Mouse (Mus musculus) CD4-positive, CD25-positive, alpha-beta regulatory T cell, adult 9 weeks (primary cell): ENCODE results near the gene Dad1. TPM values are rescaled to one million over a fixed set of nuclear protein-coding genes. Genes with fewer than 3 reads are reported as not detected.

Experiments used
- polyA plus RNA-seq: library from polyadenylated mRNA; unstranded; fragments of 100-300 nt; shearing (Covaris generic); gene quantifications from one replicate; pipeline ENCODE4 v1.2.1, GENCODE M21; 2017

Dad1 gene
- polyA plus RNA-seq, result 537 TPM

DNA sequence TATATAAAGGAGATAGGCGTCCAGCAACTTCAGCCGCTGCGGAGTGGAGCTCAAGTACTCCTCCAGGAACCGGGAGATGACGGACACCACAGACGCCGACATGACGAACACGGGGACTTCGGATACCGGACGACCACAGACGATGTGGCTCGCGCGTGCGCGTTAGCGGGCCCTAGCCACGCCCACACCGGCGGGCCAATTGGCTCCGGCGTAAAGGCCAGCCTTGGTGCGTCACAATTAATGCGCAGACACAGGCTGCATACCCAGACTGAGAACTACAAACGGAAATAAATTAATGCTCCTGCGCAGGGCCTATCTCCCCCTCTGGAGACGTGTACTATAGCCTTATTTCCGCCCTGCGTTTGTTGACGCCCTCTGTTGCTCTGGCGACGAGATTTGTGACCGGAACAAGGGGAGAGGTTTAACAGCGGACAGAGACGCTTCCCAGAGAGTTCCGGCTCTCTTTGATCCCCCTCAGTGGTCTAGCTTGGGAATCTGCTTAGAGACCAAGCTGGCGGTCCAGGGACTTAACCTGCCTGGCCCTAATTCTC lies at the start of gene Dad1, which contains the start of gene Abhd4:
Gene Dad1, minus strand, starts transcription at position 364 of the 551 bp plus-strand sequence.
Gene Abhd4, plus strand, starts transcription at position 448 of the 551 bp plus-strand sequence.

DNA sequence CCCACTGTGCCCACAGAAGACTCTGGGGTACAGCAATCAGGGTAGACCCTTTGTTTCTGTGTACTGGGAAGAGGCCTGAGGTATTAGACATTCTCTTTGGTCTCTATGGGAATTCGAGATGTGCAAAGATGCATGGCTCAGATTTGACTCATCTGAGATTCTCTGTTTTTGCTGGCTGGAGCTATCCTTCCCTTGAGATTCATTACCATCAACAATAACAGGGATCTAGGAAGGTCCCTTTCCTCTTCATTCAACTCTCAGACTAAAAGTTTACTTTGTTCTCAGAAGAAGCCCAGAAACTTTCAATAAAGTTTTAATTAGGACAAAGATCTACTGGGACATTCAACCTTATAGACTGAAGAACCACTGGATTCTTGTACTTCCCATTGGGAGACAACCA lies 30.9 kb upstream of the Dad1 start, which contains the start of gene Olfr49:
Gene Olfr49, minus strand, starts transcription at position 101 of the 400 bp plus-strand sequence.

Other genes starting within 250 kb of the Dad1 start
- 28.6 TPM for gene Abhd4, start 84 bp upstream of the Dad1 start, polyA plus RNA-seq
- gene Olfr49, start 30.8 kb upstream of the Dad1 start, polyA plus RNA-seq, result 0.05 TPM
- gene Oxa1l, start 106.7 kb upstream of the Dad1 start, polyA plus RNA-seq, result 77.8 TPM
- 1.5 TPM for gene Slc7a7, start 163.7 kb upstream of the Dad1 start, polyA plus RNA-seq
- 292 TPM for gene Mrpl52, start 172.8 kb upstream of the Dad1 start, polyA plus RNA-seq
- gene Mmp14, start 177.5 kb upstream of the Dad1 start, polyA plus RNA-seq, result 1.5 TPM
- gene Lrp10, start 210.0 kb upstream of the Dad1 start, polyA plus RNA-seq, result 38.7 TPM
- gene Rem2, start 222.0 kb upstream of the Dad1 start, polyA plus RNA-seq, result 0.61 TPM